Mouse (Mus musculus): ENCODE measurements at regions not wholly inside any gene's neighbourhood (a gene's known extent, or its start where the extent isn't known, plus 50 kb on each side); places are given as distances from the start of the nearest gene placed in this dataset.

GRCm38 (mm10) chr2:167848468-167849440 is 83.1 kb upstream of the Ptpn1 start:
- intact Hi-C loops (cut with DNase I), result no loop called here
- DNase-seq, result no peak

DNA sequence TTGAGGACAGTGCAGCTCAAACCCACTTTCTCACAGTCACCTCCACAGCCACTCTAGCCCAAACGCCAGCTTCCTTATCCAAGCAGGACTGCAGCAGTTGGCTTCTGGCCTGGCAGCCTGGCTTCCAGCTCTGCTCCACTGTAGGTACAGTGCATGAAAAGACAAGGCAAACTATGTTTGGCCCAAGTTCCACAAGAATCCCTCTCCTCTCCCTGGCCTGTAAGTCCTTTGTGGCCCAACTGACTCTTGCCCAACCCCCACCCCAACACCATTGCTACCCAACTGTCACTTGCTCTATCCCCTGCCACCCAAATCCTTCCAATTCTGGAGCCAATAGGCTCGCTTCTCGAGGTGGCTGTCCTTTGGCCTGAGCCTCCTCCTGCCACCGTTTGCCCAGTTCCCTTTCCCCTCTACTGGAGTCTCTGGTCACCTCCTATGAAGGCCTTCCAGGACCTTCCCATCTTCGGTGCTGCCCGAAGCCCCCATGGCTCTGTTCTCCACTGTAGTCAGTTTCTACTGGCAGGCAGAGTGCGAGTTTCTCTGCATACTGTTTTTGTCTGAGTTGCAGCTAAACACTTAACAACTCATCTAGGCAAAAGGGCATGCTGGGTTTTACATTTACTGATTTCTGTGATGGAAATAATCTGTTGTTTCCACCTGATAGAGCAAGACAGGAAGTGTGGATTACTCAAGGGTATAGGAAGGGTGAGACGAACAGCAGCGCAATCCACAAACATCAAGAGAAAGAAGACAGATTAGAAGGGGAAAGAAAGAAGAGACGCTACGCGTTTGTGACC is 84.4 kb upstream of the Ptpn1 start:
- intact Hi-C loops (cut with DNase I), result no loop called here
- DNase-seq, result no peak

- DNase-seq, result no peak
- intact Hi-C loops (cut with DNase I), result no loop called here
These were observed 86.5 kb upstream of the Ptpn1 start for GRCm38 (mm10) chr2:167845370-167845769.

GRCm38 (mm10) chr2:167844556-167844955 is 87.3 kb upstream of the Ptpn1 start:
- intact Hi-C loops (cut with DNase I), result no loop called here
- no peak for DNase-seq

DNA sequence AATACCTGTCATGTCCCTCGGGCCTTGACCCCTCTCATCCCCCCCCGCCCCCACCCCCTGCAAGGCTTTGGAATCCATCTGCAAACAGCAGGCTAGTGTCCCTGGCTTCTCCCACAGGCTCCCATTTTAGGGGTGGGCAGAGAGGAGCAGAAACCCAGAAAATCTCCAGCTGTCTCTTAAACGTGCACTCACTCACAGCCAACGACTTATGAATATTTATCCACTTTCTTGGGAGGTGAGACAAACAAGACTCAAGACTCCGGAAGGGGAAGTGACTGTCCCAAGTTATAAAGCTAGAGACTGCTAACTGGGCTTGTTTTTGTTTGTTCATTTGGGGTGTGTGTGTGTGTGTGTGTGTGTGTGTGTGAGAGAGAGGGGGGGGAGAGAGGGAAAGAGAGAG is 87.9 kb upstream of the Ptpn1 start:
- no peak for DNase-seq
- intact Hi-C loops (cut with DNase I), result no loop called here

- DNase-seq, result no peak
- intact Hi-C loops (cut with DNase I), result no loop called here
These were observed 88.9 kb upstream of the Ptpn1 start for GRCm38 (mm10) chr2:167842993-167843392.

- intact Hi-C loops (cut with DNase I), result no loop called here
These were observed 89.4 kb upstream of the Ptpn1 start for GRCm38 (mm10) chr2:167842473-167842872.

GRCm38 (mm10) chr2:167841339-167842240 is 90.3 kb upstream of the Ptpn1 start:
- intact Hi-C loops (cut with DNase I), result no loop called here
- no peak for DNase-seq

More at GRCm38 (mm10) chr2:167842473-167842872, 89.4 kb upstream of the Ptpn1 start:
- DNase-seq, result no peak

DNA sequence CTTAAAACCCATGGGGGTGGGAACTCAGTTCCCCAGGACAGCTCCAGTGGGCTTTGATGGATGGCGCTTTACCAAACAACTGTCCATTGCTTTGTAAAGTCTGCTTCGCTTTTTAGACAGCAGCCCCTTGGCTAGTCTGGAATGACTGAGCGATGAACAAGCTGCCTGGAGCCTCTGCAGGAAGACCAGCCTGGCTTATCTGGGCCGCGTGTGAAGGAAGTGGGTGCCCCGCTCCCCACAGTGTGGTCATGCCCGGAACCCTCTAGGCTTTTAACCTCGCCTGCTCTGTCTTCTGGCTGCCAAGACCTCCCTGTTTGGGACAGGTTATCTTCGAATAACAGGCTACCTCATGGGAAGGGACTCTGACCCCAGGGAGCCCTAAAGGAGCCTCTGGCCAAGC is 91.5 kb upstream of the Ptpn1 start:
- intact Hi-C loops (cut with DNase I), result no loop called here
- no peak for DNase-seq

DNA sequence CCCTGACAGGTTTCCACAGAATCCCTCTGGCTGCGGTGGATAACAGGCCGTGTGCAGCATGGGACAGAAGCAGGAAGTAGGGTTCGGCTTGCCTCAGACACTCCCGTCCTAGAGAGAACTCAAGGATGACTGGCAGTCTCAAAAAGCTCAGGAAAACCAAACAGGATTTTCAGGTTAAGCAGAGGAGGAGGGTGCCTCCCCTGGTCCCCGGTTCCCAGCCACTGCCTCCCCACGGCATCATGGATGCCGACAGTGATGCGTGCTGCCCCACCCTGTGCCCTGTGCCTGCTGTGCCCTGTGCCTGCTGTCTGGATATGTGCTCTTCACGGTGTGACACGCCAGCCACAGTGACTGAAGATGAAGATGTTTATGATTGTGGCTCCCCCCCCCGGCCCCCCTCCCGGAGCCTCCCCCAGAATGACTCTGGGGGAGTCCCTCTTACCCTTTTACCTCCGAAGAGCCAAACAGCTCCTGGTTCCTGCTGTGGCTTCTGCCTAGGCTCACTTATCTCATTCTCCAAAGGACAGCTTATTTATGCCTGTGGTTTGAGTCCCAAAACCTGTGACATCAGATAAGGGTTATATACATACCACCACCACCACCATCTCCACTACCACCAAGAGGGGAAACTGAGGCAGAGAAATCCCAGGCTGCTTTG is 92.4 kb upstream of the Ptpn1 start:
- DNase-seq, result no peak
- intact Hi-C loops (cut with DNase I), result no loop called here

GRCm38 (mm10) chr2:167837596-167837995 is 94.3 kb upstream of the Ptpn1 start:
- intact Hi-C loops (cut with DNase I), result no loop called here

GRCm38 (mm10) chr2:167836611-167837010 is 95.2 kb upstream of the Ptpn1 start:
- peak; percentile 56 for DNase-seq
- intact Hi-C loops (cut with DNase I), result no loop called here

More at GRCm38 (mm10) chr2:167837596-167837995, 94.3 kb upstream of the Ptpn1 start:
- DNase-seq, result peak; percentile 44

- intact Hi-C loops (cut with DNase I), result no loop called here
- peak; percentile 87 for DNase-seq
These were observed 97.3 kb upstream of the Ptpn1 start for GRCm38 (mm10) chr2:167834605-167835004.

DNA sequence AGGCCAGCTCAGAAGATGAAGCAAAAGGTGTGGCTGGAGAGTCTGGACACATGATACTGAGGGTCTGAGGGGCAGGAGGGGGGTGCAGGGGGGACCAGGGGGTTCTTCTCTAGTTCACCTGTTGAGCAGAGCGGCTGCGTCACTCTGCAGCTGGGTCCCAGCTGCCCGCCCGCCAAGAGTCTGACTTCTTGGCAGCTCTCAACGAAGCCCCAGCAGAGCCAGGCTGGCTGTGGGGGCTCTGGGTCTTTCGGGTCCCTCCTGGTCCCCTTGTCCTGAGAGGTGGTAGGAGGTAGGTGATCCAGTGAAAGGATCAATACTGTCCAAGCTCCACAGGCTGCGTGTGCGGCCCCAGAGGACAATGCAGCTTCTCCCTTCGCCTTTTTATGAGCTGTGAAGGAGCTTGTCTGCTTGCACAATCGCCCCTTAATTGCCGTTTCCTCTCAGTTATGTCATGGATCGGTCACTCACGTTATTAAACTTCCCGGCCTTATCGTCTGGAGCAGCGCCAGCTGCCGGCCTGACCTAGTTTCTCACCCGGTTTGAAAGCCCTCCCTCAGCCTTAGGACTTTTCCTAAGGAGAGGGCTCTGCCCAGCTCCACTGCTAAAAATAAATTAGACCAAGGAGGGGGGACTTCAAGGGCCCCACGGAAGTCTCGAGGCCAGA is 98.4 kb upstream of the Ptpn1 start:
- peak; percentile 41 for DNase-seq
- intact Hi-C loops (cut with DNase I), result no loop called here

DNA sequence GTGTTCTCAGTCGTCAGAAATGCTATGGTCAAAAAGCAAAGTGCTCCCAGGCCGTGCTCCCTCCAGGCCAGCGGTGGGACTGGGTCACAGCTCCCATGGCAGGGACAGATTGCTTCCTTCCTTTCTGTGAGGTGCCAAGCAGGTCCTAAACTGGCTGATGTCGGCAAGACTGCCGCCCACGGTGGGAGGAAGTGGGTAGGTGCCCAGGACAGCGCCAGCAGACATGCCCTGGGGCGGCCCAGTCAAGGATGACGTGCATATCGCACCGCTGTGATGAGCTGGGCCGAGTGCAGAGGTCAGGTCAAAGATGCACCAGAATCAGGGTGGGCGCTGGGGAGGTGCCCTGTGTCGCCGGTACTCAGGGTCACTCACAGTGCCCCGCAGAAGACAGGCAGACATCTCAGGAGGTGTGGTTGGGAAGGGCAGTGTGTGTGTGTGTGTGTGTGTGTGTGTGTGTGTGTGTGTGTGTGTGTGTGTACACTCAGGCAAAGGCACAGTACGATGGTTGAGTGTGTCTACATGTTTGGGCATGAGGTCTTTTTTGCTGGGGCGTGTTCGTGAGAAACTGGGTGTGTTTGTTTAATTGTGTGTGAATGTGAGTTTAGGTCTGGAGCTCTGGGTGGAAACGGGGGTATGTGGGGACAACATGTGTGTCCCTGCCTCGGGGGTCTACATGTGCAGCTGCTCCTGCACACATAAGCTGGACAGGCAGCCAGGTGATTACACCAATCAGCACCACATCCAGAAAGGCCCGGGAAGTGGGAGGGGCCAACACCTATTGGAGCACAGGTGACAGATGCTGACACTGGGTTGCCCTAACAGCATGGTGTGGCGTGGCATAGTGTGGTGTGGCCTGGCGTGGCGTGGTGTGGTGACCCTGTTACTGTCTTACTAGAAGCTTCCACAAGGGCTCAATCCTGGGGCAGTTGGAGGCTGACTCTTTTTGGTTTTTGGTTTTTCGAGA is 100.5 kb upstream of the Ptpn1 start:
- intact Hi-C loops (cut with DNase I), result no loop called here
- DNase-seq, result no peak

DNA sequence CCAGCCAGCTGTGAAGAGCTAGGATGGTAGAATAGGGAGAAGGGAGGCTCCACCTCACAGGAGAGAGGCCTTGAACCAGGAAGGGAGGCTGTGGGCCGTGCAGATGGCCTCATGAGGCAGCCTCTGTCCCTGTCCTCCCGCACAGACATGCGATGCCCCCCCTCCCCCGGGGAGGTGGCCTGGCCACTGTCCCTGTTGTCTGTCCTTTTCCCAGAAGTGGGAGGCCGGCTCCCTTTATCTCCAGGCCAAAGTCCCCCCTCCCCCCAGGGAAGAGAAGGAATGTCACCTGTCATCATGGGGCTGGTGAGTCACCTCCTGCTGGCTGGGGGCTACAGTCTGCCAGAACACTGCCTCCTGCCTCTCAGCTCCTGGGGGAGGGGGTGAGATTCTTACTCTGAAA is 103.6 kb upstream of the Ptpn1 start:
- intact Hi-C loops (cut with DNase I), result no loop called here
- no peak for DNase-seq

DNA sequence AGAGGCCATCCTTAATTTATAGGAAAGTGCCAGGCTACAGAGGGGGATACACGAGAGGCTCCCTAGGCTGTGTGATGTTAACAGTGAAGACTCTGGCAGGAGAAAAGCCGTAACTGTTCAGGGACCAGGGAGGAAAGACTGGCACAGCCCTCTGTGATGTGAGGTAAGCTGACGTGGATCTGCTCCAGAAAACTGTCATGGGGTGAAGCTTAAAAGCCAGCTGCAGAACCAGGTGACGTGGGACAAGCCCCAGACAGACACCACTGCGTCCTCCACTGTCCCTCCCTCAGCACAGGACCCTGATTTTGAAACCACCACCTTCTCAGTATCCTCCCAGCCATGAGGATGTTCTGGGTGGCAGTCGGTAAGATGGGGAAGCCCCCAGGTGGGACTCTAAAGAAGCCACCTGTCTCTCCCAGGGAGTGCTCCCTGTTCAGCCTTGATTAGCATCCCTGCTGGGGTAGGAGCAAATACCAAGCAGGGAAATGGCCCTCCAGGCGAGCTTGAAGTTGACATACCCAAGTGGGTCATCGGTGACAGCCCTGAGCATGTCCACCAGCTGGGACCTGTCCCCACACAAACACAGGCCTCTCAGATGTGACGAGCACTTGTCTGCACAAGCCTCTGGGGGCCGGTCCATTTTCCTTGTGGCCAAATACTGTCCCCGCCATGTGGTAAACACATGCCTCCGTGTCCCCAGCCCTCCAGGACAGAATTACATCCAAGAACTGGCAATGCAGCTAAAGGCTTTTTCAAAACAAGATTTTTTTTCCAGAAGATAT is 104.7 kb upstream of the Ptpn1 start:
- DNase-seq, result no peak
- intact Hi-C loops (cut with DNase I), result no loop called here

DNA sequence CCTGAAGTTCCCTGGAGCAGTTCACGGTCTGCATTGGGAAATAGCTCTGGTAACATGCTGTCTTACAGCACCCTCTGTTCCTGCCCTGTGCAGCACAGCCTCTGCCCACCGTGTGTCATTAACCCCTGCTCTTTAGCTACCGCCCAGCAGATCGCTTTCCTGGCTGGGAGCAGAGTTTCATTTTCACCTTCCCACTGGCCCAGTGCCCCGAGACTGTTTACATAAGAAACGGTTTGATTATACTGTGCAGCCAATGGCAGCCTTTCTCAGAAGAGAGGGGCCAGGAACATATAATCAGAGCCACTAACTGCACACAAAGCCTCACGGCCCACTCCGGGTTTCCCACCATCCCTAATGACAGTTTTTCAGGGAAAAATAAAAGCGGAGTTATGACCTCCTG is 108.3 kb upstream of the Ptpn1 start:
- intact Hi-C loops (cut with DNase I), result no loop called here
- DNase-seq, result no peak
